Mouse (Mus musculus) megakaryocyte progenitor cell, adult 5-6 weeks (primary cell): Measurements from ENCODE around the gene Plekha4. TPM values are rescaled to one million over a fixed set of nuclear protein-coding genes. Genes with fewer than 3 reads are reported as not detected.
"Not testable (repeated sequence)": the region's sequence is repeated elsewhere in the genome, so short reads cannot be mapped to it uniquely, and the experiment has no call there.

Source experiments
- ATAC-seq: replicated peaks from 2 replicates; pipeline ENCODE4 v1.8.0; 2016; ENCODE audit warnings: mild to moderate bottlenecking, moderate TSS enrichment, inconsistent platforms; ENCODE audit not compliant: poor library complexity
- total RNA-seq, 2 experiments: library from RNA; stranded (forward) in 1 of 2; stranded (reverse) in 1 of 2; fragments of 157-497, 149-512 nt in 1 of 2; fragments of 200-1000 nt in 1 of 2; gene quantifications; 2 replicates each; pipeline versions ENCODE4 v1.2.3 to v1.2.4; 2015 to 2017

The Plekha4 gene
- total RNA-seq (2015), result 0.67 TPM in 1 of 2 replicates, not detected in the other
- total RNA-seq (2017), result 0.04 and 0.34 TPM in 2 replicates

DNA sequence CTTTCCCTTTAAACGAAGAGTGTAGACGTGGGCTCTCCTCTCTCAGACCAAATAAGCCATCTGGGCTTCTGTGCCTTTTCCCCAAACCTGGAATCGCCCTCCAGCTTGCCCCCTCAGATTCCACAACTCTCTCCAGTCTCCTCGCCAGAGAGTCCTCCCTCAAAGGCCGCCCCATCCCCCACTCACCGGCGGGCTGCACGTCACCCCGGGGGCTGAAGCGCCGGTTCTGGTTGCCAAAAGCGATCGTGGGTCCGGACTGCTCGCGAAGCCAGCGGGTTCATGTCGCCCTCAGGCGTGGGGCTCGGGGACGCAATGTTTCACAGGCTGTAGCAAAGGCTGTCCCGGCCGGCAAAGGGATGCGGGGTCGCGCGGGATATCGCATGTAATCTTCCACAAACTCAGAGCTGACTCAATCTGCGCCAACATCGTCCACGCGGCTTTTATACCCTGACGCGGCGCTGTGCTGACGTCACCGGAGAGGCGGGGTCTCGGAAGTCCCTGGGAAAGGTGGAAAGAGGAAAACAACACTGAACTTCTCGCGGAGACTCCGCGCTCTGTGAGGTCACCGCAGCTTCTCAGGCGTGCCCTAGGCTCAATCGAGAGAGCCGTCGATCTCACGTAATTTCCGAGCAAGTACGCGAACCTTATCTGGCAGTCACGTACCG is at the start of gene Plekha4, which contains the start of gene Ppp1r15a:
Gene Plekha4, plus strand, starts transcription at position 522 of the 665 bp plus-strand sequence.
Gene Ppp1r15a, minus strand, starts transcription at position 460 of the 665 bp plus-strand sequence.
- ATAC-seq, result peak; percentile 68

- ATAC-seq, result no peak
Observed at GRCm38 (mm10) chr7:45476453-45476852, 49.7 kb upstream of the Plekha4 start.

GRCm38 (mm10) chr7:45477003-45477402 is 49.1 kb upstream of the Plekha4 start:
- ATAC-seq, result peak; percentile 87

DNA sequence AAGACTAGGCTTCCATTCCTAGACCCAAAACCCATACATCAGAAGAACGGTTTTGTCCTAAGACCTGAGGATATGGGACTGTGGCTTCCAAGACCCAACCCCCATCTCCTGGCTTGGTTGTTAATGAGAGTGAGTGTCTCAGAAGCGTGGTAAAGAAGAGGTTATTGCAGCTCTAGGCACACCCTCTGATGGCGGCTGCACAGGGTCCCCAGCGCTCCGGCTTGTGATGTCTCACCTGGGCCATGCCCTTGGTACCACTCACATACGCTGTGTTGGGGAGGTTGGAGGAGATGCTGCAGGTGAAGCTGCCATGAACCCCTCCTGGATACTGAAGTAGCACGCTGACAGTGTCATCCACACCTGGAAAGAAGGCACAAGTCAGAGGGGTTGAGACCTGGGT is 47.4 kb upstream of the Plekha4 start:
- ATAC-seq, result no peak

DNA sequence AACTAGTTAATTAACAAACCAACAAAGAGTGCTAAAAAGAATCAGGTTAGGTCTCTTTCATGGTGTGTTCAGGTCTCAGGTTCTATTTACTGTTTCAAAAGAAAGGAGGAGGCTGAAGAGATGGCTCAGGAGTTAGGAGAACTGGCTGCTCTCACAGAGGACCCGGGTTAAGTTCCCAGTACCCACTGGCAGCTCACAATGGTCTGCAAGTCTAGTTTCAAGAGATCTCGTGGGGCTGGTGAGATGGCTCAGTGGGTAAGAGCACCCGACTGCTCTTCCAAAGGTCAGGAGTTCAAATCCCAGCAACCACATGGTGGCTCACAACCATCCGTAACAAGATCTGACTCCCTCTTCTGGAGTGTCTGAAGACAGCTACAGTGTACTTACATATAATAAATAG is 45.8 kb upstream of the Plekha4 start:
- not testable (repeated sequence) for ATAC-seq

DNA sequence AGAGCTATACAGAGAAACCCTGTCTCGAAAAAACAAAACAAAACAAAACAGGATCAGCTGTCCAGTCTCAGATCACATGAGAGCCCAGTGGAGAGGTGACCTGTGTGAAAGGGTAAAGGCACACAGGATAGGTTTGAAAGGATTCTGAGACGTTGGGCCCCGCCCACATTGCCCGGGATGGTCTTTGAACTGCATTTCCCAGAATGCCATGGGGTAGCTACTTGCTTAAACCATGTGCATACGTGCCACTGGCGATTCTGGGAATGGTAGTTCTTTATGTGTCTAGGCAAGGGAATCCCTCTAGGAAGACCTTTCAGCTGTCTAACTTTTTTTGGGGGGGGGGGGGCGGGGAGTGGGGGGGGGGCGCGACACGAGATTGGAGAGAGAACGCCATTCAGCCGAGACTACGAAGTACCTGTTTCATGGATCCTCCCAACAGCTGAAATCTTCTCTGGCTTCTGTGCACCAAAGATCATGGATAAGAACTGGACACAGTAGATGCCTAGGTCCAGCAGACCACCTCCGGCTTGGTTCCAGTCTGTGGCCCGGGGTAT is 44.7 kb upstream of the Plekha4 start, which contains the start of gene Tulp2:
Gene Tulp2, plus strand, starts transcription at position 504 of the 554 bp plus-strand sequence.
- peak; percentile 89 for ATAC-seq

DNA sequence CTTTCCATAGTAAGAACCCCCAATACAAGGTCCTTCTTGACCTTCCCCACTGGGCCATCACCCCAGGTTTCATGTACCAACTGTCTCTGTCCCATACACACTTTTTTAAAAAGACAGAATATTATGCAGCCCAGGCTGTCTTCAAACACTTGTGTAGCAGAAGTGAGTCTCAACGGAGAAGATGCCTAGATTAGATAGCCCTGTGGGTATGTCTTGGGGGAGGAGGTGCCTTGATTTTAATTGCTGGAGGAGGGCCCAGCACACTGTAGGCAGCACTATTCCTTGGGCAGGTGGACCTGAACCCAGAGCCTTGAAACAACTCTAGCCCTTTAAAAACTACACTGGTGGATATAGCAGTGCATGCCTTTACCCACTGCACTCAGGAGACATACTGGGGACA is 44.0 kb upstream of the Plekha4 start:
- ATAC-seq, result no peak

GRCm38 (mm10) chr7:45484985-45485384 is 41.1 kb upstream of the Plekha4 start:
- ATAC-seq, result not testable (repeated sequence)

DNA sequence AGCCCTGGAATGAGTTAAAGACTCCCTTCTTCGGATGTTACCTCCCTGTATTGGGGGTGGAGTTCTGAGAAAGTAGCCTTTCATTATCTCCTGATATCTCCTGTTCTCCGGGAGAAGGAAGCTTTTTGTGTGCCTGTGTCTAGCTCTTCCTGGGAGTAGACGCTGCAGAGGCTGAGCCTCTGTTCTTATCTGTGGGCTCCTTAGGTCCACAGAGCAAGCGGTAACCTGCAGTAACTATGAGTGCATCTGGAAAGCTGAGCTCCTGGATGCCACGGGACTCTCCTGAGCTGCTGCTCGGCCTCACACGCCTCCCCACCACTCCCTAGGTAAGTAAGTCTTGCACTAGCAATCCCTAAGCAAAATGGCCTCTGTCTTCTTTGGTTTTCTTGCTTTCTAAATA is 40.0 kb upstream of the Plekha4 start:
- ATAC-seq, result no peak

DNA sequence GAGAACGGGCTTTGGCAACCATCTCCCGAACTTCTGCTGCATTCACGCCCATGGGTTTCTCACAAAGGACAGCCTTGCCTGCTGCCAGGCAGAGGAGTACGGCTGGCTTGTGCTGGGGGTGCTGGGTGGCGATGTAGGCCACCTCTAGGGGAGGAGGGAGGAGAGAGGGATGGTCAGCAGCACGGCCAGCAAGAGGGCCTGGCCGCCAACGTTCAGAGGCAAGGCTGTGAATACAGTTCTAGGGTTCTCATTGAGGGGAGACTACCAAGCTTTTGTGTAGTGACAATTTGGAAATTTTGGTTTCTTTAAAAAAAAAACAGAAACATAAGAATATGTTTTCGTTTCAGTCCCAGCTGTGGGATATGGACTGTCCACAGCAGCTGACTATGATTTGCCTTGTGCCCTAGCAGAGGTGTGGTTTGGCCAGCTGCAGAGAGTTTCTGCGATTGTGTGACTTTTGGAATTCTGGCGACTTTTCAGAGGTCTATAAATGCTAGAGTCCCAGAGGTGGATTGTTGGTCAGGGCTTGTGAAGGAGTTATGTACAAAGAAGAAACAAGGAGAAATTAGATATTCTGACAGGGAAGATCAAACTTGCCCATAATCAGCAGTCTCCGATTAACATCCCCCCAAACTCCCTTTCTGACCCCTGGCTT is 39.2 kb upstream of the Plekha4 start, which contains the start of gene Gm45808:
Gene Gm45808, minus strand, starts transcription at position 51 of the 655 bp plus-strand sequence.
- ATAC-seq, result no peak

DNA sequence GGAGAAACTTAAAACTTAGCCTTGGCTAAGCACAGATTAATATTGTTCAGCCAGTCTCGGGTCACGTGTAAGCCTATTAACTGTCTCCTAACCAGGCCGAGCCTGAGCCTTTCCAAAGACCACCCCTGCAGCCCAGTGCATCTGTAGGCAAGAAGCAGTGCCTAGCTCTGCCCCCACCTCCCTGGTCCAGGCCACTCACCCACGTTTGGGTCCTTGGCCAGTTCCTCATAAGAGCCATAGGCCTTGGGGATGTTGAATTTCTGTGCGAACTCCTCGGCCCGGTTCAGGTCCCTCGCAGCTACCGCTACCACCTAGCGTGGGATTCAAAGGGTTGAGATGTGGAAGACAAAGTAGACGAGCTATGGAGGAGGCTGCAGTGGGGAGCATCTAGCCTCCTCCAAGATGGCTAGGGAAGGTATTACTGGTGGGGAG is 38.3 kb upstream of the Plekha4 start:
- no peak for ATAC-seq

DNA sequence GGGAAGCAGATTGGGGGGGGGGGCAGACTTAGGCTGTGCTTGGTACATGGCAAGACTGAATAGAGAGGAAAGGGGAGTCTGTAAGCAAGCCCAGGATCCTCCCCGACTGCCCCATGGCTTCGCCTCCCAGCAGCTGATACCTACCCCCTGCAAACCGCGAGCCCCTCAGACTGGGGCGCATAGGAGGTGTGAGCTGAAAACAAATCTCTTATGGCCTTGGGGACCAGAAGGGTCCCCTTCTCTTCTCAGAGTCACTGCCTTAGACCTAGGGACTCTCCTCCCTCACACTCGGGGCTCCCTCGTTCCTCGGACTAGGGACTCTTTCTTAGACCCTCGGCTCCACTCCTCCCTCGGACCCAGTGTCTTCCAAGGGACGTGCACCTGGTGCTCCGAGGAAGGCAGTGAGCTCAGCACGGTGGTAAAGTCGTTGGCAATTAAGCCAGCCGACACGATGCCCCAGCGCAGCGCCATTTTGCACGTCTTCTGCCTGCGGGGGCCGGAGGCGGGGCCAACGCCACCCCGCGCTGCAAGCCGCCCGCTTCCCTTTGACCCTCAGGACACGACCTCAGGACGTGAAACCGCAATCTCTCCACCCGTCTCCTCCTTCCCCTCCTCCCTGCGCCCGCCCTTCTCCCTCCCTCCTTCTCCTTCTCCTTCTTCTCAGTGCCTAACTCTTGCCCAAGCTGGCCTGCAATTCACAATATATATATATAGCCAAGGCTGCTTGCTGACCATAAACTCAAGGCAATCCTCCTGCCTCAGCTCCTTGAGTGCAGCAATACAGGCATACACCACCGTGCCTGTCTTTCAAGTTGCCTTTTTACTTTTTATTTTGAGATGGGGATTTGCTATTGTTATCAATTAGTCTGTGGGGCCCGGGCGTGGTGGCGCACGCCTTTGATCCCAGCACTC is 37.6 kb upstream of the Plekha4 start, which contains the start of gene Dhdh:
Gene Dhdh, minus strand, starts transcription at position 513 of the 912 bp plus-strand sequence.
- peak; percentile 80 for ATAC-seq

DNA sequence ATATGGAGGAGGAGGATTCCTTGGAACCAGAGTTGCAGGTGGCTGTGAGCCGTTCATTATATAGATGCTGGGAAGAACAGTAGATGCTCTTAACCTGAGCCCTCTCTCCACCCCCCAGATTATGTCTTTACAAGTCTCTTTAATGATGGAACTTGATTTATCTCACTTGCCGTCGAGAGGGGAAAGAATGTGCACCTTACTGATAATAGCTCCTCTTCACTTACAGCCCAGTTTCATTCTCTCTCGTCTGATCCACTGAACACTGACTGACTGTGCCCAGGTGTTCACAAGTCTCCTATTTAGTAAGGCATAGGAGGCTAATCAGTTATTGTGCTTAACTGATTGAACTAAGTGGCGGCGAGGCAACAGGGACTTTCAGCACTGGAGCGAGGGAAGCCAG is 36.6 kb upstream of the Plekha4 start:
- ATAC-seq, result peak; percentile 51

DNA sequence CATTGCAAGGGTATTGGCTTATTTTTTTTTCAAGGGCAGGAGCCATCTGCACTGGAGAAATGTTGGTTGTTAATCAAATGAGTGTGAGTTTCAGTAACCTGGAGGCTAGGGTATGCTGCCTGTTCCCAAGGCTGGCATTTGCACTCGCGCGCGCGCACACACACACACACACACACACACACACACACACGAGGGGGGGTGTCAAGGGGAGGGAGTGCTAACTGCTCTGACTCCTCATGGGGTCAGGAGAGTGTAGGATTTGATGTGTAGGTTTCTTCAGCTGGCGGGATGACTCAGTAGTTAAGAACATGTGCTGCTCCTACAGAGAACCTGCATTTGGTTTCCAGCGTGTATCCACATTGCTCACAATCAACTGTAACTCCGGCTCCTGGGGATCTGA is 35.3 kb upstream of the Plekha4 start:
- peak; percentile 24; the same call in 1 of the 2 replicates for ATAC-seq

- ATAC-seq, result peak; percentile 52
Observed at GRCm38 (mm10) chr7:45491264-45491663, 34.9 kb upstream of the Plekha4 start.

DNA sequence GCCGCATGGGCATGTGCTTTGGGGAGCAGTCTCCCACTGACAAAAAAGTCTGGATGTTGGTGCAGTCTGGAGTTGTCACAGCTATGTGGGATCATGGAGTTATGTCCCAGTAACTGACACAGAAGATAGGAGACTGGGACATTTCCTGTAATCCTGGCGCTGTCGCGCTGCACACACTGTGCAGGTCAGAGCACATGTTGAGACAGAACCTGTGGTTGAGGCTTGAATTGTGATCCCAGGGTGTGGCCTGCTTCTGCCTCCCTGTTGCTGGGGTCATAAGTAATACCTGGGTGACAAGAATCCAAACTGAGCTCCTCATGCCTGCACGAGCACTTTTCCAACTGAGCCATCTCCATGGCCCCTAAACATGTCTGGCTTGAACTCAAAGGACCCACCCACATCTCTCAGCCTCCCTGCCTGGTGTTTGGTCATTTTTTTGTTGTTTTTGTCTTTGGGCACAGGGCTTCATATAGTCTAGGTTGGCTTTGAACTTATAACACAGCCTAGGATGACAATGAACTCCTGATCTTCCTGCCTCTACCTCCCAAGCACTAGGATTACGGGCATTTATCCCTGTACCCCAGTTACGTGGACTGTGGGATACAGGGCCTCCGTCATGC is 33.8 kb upstream of the Plekha4 start:
- ATAC-seq, result no peak

DNA sequence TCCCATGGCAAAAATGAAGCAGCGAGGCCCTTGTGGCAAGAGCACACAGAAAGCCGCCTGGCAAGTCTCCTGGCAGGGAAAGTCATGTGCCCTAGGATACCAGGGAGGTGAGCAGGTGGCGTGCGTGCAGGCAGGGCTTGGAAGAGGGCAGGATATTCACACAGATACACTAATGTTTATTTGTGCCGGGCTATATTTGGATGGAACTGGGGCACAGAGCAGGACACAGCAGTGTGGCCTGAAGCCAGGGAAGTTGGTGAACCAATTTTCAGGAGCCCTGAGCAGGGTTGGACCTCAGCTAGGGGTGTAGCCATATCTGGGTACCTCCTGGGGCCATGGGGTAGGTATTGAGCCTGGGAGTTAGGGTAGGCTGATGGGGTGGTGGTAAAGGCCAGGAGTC is 33.2 kb upstream of the Plekha4 start:
- ATAC-seq, result no peak

GRCm38 (mm10) chr7:45494548-45494947 is 31.6 kb upstream of the Plekha4 start:
- ATAC-seq, result no peak

GRCm38 (mm10) chr7:45498427-45498826 is 27.7 kb upstream of the Plekha4 start:
- ATAC-seq, result no peak

GRCm38 (mm10) chr7:45507583-45507982 is 18.5 kb upstream of the Plekha4 start:
- ATAC-seq, result no peak
